Mouse (Mus musculus) spleen, postnatal 14 days (tissue): Measurements from ENCODE around the gene Alkbh3.

Experiments used
- DNase-seq, 2 experiments: peaks; one replicate each; pipeline ENCODE4 v3.0.0; 2021 to 2022; ENCODE audit warnings: low spot score in 2 of 2

The Alkbh3 gene

GRCm38 (mm10) chr2:94010335-94011291 lies at the start of gene Alkbh3:
Gene Alkbh3, minus strand, starts transcription at chr2:94010807.
- peak; percentile 72 to 84 for DNase-seq

GRCm38 (mm10) chr2:94059459-94059858 lies 48.9 kb upstream of the Alkbh3 start:
- DNase-seq: no peak

- DNase-seq: no peak
Observed at GRCm38 (mm10) chr2:94054813-94055212, 44.2 kb upstream of the Alkbh3 start.

GRCm38 (mm10) chr2:94051952-94052351 lies 41.3 kb upstream of the Alkbh3 start:
- DNase-seq: no peak

- no peak for DNase-seq
Observed at GRCm38 (mm10) chr2:94050901-94051300, 40.3 kb upstream of the Alkbh3 start.

GRCm38 (mm10) chr2:94049471-94050176 lies 39.0 kb upstream of the Alkbh3 start:
- no peak for DNase-seq

GRCm38 (mm10) chr2:94048733-94049470 lies 38.3 kb upstream of the Alkbh3 start:
- DNase-seq: no peak

GRCm38 (mm10) chr2:94048271-94048670 lies 37.7 kb upstream of the Alkbh3 start:
- DNase-seq: no peak

GRCm38 (mm10) chr2:94045411-94046090 lies 34.9 kb upstream of the Alkbh3 start:
- DNase-seq: no peak

- no peak for DNase-seq
Observed at GRCm38 (mm10) chr2:94044174-94044573, 33.6 kb upstream of the Alkbh3 start.

GRCm38 (mm10) chr2:94043662-94044061 lies 33.1 kb upstream of the Alkbh3 start:
- no peak for DNase-seq

- no peak for DNase-seq
Observed at GRCm38 (mm10) chr2:94042461-94042860, 31.9 kb upstream of the Alkbh3 start.

- DNase-seq: no peak
Observed at GRCm38 (mm10) chr2:94040391-94041125, 30.0 kb upstream of the Alkbh3 start.

GRCm38 (mm10) chr2:94035428-94036331 lies 25.1 kb upstream of the Alkbh3 start:
- DNase-seq: peak; percentile 11 to 28

- DNase-seq: no peak
Observed at GRCm38 (mm10) chr2:94030602-94031001, 20.0 kb upstream of the Alkbh3 start.

- DNase-seq: no peak
Observed at GRCm38 (mm10) chr2:94024637-94025036, 14.0 kb upstream of the Alkbh3 start.

- peak; percentile 45 to 77 for DNase-seq
Observed at GRCm38 (mm10) chr2:94002331-94002730, 8.3 kb downstream of the Alkbh3 start.

- no peak for DNase-seq
Observed at GRCm38 (mm10) chr2:94001918-94002317, 8.7 kb downstream of the Alkbh3 start.

- DNase-seq: no peak
Observed at GRCm38 (mm10) chr2:94001411-94001810, 9.2 kb downstream of the Alkbh3 start.

- DNase-seq: no peak
Observed at GRCm38 (mm10) chr2:93996254-93996653, 14.4 kb downstream of the Alkbh3 start, which contains the start of gene Gm27027. Gene Gm27027, minus strand, starts transcription at chr2:93996354.
